Mouse (Mus musculus) cerebellum, postnatal 14 days (tissue): ENCODE data around the gene Pzp.

Experiments
- DNase-seq, 2 experiments: peaks; one replicate each; pipeline ENCODE4 v3.0.0; 2021; ENCODE audit warnings: mixed read lengths in 2 of 2

Pzp gene

GRCm38 (mm10) chr6:128479463-128480454 lies 46.8 kb downstream of the Pzp start:
- peak; percentile 99 to 100 for DNase-seq

GRCm38 (mm10) chr6:128477495-128477894 lies 49.0 kb downstream of the Pzp start:
- no peak for DNase-seq

- DNase-seq: no peak
Measured at GRCm38 (mm10) chr6:128474112-128474511, 52.4 kb downstream of the Pzp start.

GRCm38 (mm10) chr6:128469451-128469850 lies 57.1 kb downstream of the Pzp start:
- DNase-seq: no peak

GRCm38 (mm10) chr6:128467298-128467697 lies 59.2 kb downstream of the Pzp start:
- DNase-seq: peak in 1 of 2 experiments; percentile 33

GRCm38 (mm10) chr6:128466563-128466962 lies 60.0 kb downstream of the Pzp start:
- no peak for DNase-seq

GRCm38 (mm10) chr6:128466043-128466442 lies 60.5 kb downstream of the Pzp start:
- no peak for DNase-seq

- DNase-seq: no peak
Measured at GRCm38 (mm10) chr6:128464996-128465395, 61.5 kb downstream of the Pzp start.

GRCm38 (mm10) chr6:128461606-128462005 lies 64.9 kb downstream of the Pzp start:
- no peak for DNase-seq

- DNase-seq: no peak
Measured at GRCm38 (mm10) chr6:128460729-128461503, 65.6 kb downstream of the Pzp start.

- peak; percentile 32 to 37 for DNase-seq
Measured at GRCm38 (mm10) chr6:128460321-128460720, 66.2 kb downstream of the Pzp start.

- DNase-seq: no peak
Measured at GRCm38 (mm10) chr6:128457186-128457585, 69.3 kb downstream of the Pzp start.

- DNase-seq: no peak
Measured at GRCm38 (mm10) chr6:128455835-128456605, 70.5 kb downstream of the Pzp start.

GRCm38 (mm10) chr6:128447063-128447462 lies 79.5 kb downstream of the Pzp start:
- no peak for DNase-seq

GRCm38 (mm10) chr6:128445761-128446535 lies 80.6 kb downstream of the Pzp start:
- DNase-seq: peak; percentile 76 to 80

- DNase-seq: peak in 1 of 2 experiments; percentile 20
Measured at GRCm38 (mm10) chr6:128440238-128440637, 86.3 kb downstream of the Pzp start.

- peak; percentile 25 to 37 for DNase-seq
Measured at GRCm38 (mm10) chr6:128438871-128439341, 87.6 kb downstream of the Pzp start.

GRCm38 (mm10) chr6:128438317-128438870 lies 88.1 kb downstream of the Pzp start, which contains the start of gene Fkbp4:
Fkbp4 (minus strand) TSS chr6:128438677.
- DNase-seq: peak; percentile 92 to 95

GRCm38 (mm10) chr6:128437731-128438316 lies 88.7 kb downstream of the Pzp start:
- peak; percentile 79 to 81 for DNase-seq

- no peak for DNase-seq
Measured at GRCm38 (mm10) chr6:128437288-128437687, 89.2 kb downstream of the Pzp start.
